Mouse (Mus musculus): ENCODE measurements at regions not wholly inside any gene's neighbourhood (a gene's known extent, or its start where the extent isn't known, plus 50 kb on each side); places are given as distances from the start of the nearest gene placed in this dataset.
A peak's percentile ranks its signal among the peaks of the same experiment; 100 is the strongest.

- no peak overlapping the region for H3K4me3 ChIP-seq (ENCODE audit: insufficient read depth, low read length)
- no peaks in the 10 kb centered on the region; the same call in 1 of the 2 replicates for H3K4me1 ChIP-seq (ENCODE audit: control insufficient read depth, insufficient read depth, low read length)
- TF ChIP-seq CTCF (IDR thresholded peaks at IDR 0.05; ENCODE audit: low read depth, low read length) (no peak), POLR2A (IDR thresholded peaks at IDR 0.05; ENCODE audit: borderline replicate concordance, low read depth, low read length) (no peak)
- no peak overlapping the region for H3K27ac ChIP-seq (ENCODE audit: insufficient read depth, low read depth, low read length)
Observed at GRCm38 (mm10) chr10:9027070-9027807, 141.4 kb upstream of the Sash1 start.

GRCm38 (mm10) chr10:9014810-9015505 lies 129.1 kb upstream of the Sash1 start:
- Histone ChIP-seq H3K4me3 (ENCODE audit: insufficient read depth, low read length) (no peak overlapping the region), H3K27ac (ENCODE audit: insufficient read depth, low read depth, low read length) (no peak overlapping the region), H3K4me1 (ENCODE audit: control insufficient read depth, insufficient read depth, low read length) (peaks cover 3% of the 10 kb centered on the region)
- TF ChIP-seq CTCF (IDR thresholded peaks at IDR 0.05; ENCODE audit: low read depth, low read length), result no peak
- no peak for TF ChIP-seq POLR2A (IDR thresholded peaks at IDR 0.05; ENCODE audit: borderline replicate concordance, low read depth, low read length)

- Histone ChIP-seq H3K4me3 (ENCODE audit: insufficient read depth, low read length) (no peak overlapping the region), H3K27ac (ENCODE audit: insufficient read depth, low read depth, low read length) (no peak overlapping the region), H3K4me1 (ENCODE audit: control insufficient read depth, insufficient read depth, low read length) (peaks cover 11% of the 10 kb centered on the region)
- TF ChIP-seq CTCF (IDR thresholded peaks at IDR 0.05; ENCODE audit: low read depth, low read length), result no peak
- TF ChIP-seq POLR2A (IDR thresholded peaks at IDR 0.05; ENCODE audit: borderline replicate concordance, low read depth, low read length), result no peak
Observed at GRCm38 (mm10) chr10:9013549-9013925, 127.7 kb upstream of the Sash1 start.

- H3K4me3 ChIP-seq (ENCODE audit: insufficient read depth, low read length), result no peak overlapping the region
- H3K4me1 ChIP-seq (ENCODE audit: control insufficient read depth, insufficient read depth, low read length), result peaks cover 15% of the 10 kb centered on the region
- no peak overlapping the region for H3K27ac ChIP-seq (ENCODE audit: insufficient read depth, low read depth, low read length)
- TF ChIP-seq CTCF (IDR thresholded peaks at IDR 0.05; ENCODE audit: low read depth, low read length) (peak; percentile 94), POLR2A (IDR thresholded peaks at IDR 0.05; ENCODE audit: borderline replicate concordance, low read depth, low read length) (no peak)
Observed at GRCm38 (mm10) chr10:9012829-9013548, 127.1 kb upstream of the Sash1 start.

- TF ChIP-seq POLR2A (IDR thresholded peaks at IDR 0.05; ENCODE audit: borderline replicate concordance, low read depth, low read length), result no peak
- no peak for TF ChIP-seq CTCF (IDR thresholded peaks at IDR 0.05; ENCODE audit: low read depth, low read length)
- H3K27ac ChIP-seq (ENCODE audit: insufficient read depth, low read depth, low read length), result no peak overlapping the region
- H3K4me3 ChIP-seq (ENCODE audit: insufficient read depth, low read length), result no peak overlapping the region
- H3K4me1 ChIP-seq (ENCODE audit: control insufficient read depth, insufficient read depth, low read length), result peaks cover 20% of the 10 kb centered on the region
Observed at GRCm38 (mm10) chr10:9011906-9012305, 126.0 kb upstream of the Sash1 start.

GRCm38 (mm10) chr10:9010191-9010590 lies 124.3 kb upstream of the Sash1 start:
- no peak overlapping the region for H3K27ac ChIP-seq (ENCODE audit: insufficient read depth, low read depth, low read length)
- TF ChIP-seq POLR2A (IDR thresholded peaks at IDR 0.05; ENCODE audit: borderline replicate concordance, low read depth, low read length) (no peak), CTCF (IDR thresholded peaks at IDR 0.05; ENCODE audit: low read depth, low read length) (no peak)
- H3K4me1 ChIP-seq (ENCODE audit: control insufficient read depth, insufficient read depth, low read length), result peaks cover 20% of the 10 kb centered on the region
- H3K4me3 ChIP-seq (ENCODE audit: insufficient read depth, low read length), result no peak overlapping the region

GRCm38 (mm10) chr10:9005140-9005909 lies 119.5 kb upstream of the Sash1 start:
- H3K4me1 ChIP-seq (ENCODE audit: control insufficient read depth, insufficient read depth, low read length), result peaks cover 20% of the 10 kb centered on the region
- no peak overlapping the region for H3K27ac ChIP-seq (ENCODE audit: insufficient read depth, low read depth, low read length)
- no peak for TF ChIP-seq POLR2A (IDR thresholded peaks at IDR 0.05; ENCODE audit: borderline replicate concordance, low read depth, low read length)
- no peak for TF ChIP-seq CTCF (IDR thresholded peaks at IDR 0.05; ENCODE audit: low read depth, low read length)
- H3K4me3 ChIP-seq (ENCODE audit: insufficient read depth, low read length), result no peak overlapping the region

GRCm38 (mm10) chr10:9002261-9002660 lies 116.4 kb upstream of the Sash1 start:
- Histone ChIP-seq H3K27ac (ENCODE audit: insufficient read depth, low read depth, low read length) (no peak overlapping the region), H3K4me1 (ENCODE audit: control insufficient read depth, insufficient read depth, low read length) (no peaks in the 10 kb centered on the region; the same call in none of the 2 replicates), H3K4me3 (ENCODE audit: insufficient read depth, low read length) (no peak overlapping the region)
- no peak for TF ChIP-seq POLR2A (IDR thresholded peaks at IDR 0.05; ENCODE audit: borderline replicate concordance, low read depth, low read length)

GRCm38 (mm10) chr10:8998758-8999398 lies 113.0 kb upstream of the Sash1 start:
- H3K4me1 ChIP-seq (ENCODE audit: control insufficient read depth, insufficient read depth, low read length), result peaks cover 19% of the 10 kb centered on the region
- no peak overlapping the region for H3K27ac ChIP-seq (ENCODE audit: insufficient read depth, low read depth, low read length)
- TF ChIP-seq POLR2A (IDR thresholded peaks at IDR 0.05; ENCODE audit: borderline replicate concordance, low read depth, low read length) (no peak), CTCF (IDR thresholded peaks at IDR 0.05; ENCODE audit: low read depth, low read length) (no peak)
- no peak overlapping the region for H3K4me3 ChIP-seq (ENCODE audit: insufficient read depth, low read length)
